Mouse (Mus musculus) MEL (cell line): ENCODE measurements around the gene App. TPM values are rescaled to one million over a fixed set of nuclear protein-coding genes. Genes with fewer than 3 reads are reported as not detected.

Source experiments
- DNase-seq: peaks from one replicate; pipeline ENCODE4 v3.0.0; 2011; ENCODE audit warnings: low read depth, low spot score
- H3K27ac ChIP-seq: 2 replicates; pipeline ENCODE4 v1.5.1; 2012; ENCODE audit warnings: low read depth, mild to moderate bottlenecking, control low read depth, low read length, moderate library complexity; ENCODE audit not compliant: control insufficient read depth
- H3K27me3 ChIP-seq, 2 experiments: fragments of 150-350 bp in 1 of 2; sonication (generic) in 1 of 2; 2 replicates each; pipeline ENCODE4 v1.6.1; 2012; ENCODE audit warnings: low read length in 2 of 2, mild to moderate bottlenecking in 2 of 2, improper control_type of control experiment in 1 of 2, moderate library complexity in 1 of 2; ENCODE audit not compliant: insufficient read depth in 2 of 2, control insufficient read depth in 1 of 2
- H3K36me3 ChIP-seq, 2 experiments: 2 replicates each; pipeline ENCODE4 v1.6.1; 2012 to 2014; ENCODE audit warnings: low read length in 2 of 2, improper control_type of control experiment in 1 of 2, inconsistent platforms in 1 of 2, mild to moderate bottlenecking in 1 of 2; ENCODE audit not compliant: insufficient read depth in 2 of 2, control insufficient read depth in 1 of 2
- H3K4me1 ChIP-seq, 2 experiments: fragments of 150-350 bp in 1 of 2; sonication (generic) in 1 of 2; 2 replicates each; pipeline ENCODE4 v1.6.1; 2012; ENCODE audit warnings: low read length in 2 of 2, improper control_type of control experiment in 1 of 2, mild to moderate bottlenecking in 1 of 2; ENCODE audit not compliant: insufficient read depth in 2 of 2, control insufficient read depth in 1 of 2
- H3K4me3 ChIP-seq, 2 experiments: fragments of 150-350 bp in 1 of 2; sonication (generic) in 1 of 2; 2 replicates each; pipeline ENCODE4 v1.5.1; 2012; ENCODE audit warnings: low read depth in 2 of 2, low read length in 2 of 2, mild to moderate bottlenecking in 2 of 2, moderate library complexity in 2 of 2, control low read depth in 1 of 2, improper control_type of control experiment in 1 of 2; ENCODE audit not compliant: control insufficient read depth in 1 of 2, insufficient read depth in 1 of 2
- H3K79me2 ChIP-seq: 2 replicates; pipeline ENCODE4 v1.6.1; 2012; ENCODE audit warnings: mild to moderate bottlenecking, low read length, moderate library complexity; ENCODE audit not compliant: control insufficient read depth, poor library complexity, insufficient read depth
- H3K9ac ChIP-seq: 2 replicates; pipeline ENCODE4 v1.6.1; 2012; ENCODE audit warnings: low read depth, mild to moderate bottlenecking, control low read depth, low read length, moderate library complexity; ENCODE audit not compliant: control insufficient read depth, poor library complexity, severe bottlenecking
- H3K9me3 ChIP-seq: fragments of 150-350 bp; sonication (generic); replicated peaks from 2 replicates; pipeline ENCODE4 v1.6.1; 2012; ENCODE audit warnings: mild to moderate bottlenecking, low read length, improper control_type of control experiment, moderate library complexity; ENCODE audit not compliant: insufficient read depth
- CHD2 ChIP-seq: IDR thresholded peaks from 2 replicates; pipeline ENCODE4 v1.6.1; 2011; ENCODE audit warnings: low read length, improper control_type of control experiment
- E2F4 ChIP-seq: IDR thresholded peaks from 2 replicates; pipeline ENCODE4 v1.6.1; 2011; ENCODE audit warnings: low read depth, low read length, improper control_type of control experiment, borderline replicate concordance
- EP300 ChIP-seq, 2 experiments: IDR thresholded peaks; 2 replicates each; pipeline ENCODE4 v1.6.1; 2011; ENCODE audit warnings: improper control_type of control experiment in 2 of 2, low read length in 2 of 2, low read depth in 1 of 2, mild to moderate bottlenecking in 1 of 2
- ETS1 ChIP-seq: IDR thresholded peaks from 2 replicates; pipeline ENCODE4 v1.6.1; 2012; ENCODE audit warnings: low read depth, mild to moderate bottlenecking, inconsistent platforms, low read length, improper control_type of control experiment, moderate library complexity
- GABPA ChIP-seq: IDR thresholded peaks from 2 replicates; pipeline ENCODE4 v1.6.1; 2012; ENCODE audit warnings: low read depth, mild to moderate bottlenecking, inconsistent platforms, low read length, improper control_type of control experiment, moderate library complexity
- GATA1 ChIP-seq: IDR thresholded peaks from 2 replicates; pipeline ENCODE4 v1.6.1; 2011; ENCODE audit warnings: low read depth, low read length, improper control_type of control experiment
- JUND ChIP-seq: IDR thresholded peaks from 2 replicates; pipeline ENCODE4 v1.6.1; 2011; ENCODE audit warnings: low read depth, mild to moderate bottlenecking, improper control_type of control experiment, low read length
- KAT2A ChIP-seq: conservative IDR thresholded peaks from 2 replicates; pipeline ENCODE4 v1.6.1; 2012; ENCODE audit warnings: low read depth, low read length, improper control_type of control experiment, inconsistent platforms
- MAFK ChIP-seq: IDR thresholded peaks from 2 replicates; pipeline ENCODE4 v1.6.1; 2011; ENCODE audit warnings: low read depth, mild to moderate bottlenecking, low read length, improper control_type of control experiment, borderline replicate concordance
- MAX ChIP-seq: IDR thresholded peaks from 2 replicates; pipeline ENCODE4 v1.6.1; 2011; ENCODE audit warnings: low read length, improper control_type of control experiment
- MAZ ChIP-seq: IDR thresholded peaks from 2 replicates; pipeline ENCODE4 v1.6.1; 2012; ENCODE audit warnings: low read depth, mild to moderate bottlenecking, inconsistent platforms, low read length, improper control_type of control experiment
- MEF2A ChIP-seq: IDR thresholded peaks from 2 replicates; pipeline ENCODE4 v1.6.1; 2014; ENCODE audit warnings: low read depth, mild to moderate bottlenecking, inconsistent platforms, low read length, improper control_type of control experiment; ENCODE audit not compliant: poor library complexity, insufficient replicate concordance, severe bottlenecking; ENCODE audit errors: extremely low read depth
- MXI1 ChIP-seq: IDR thresholded peaks from 2 replicates; pipeline ENCODE4 v1.6.1; 2011; ENCODE audit warnings: mild to moderate bottlenecking, low read depth, low read length, improper control_type of control experiment
- MYC ChIP-seq: IDR thresholded peaks from 2 replicates; pipeline ENCODE4 v1.6.1; 2011; ENCODE audit warnings: low read depth, mild to moderate bottlenecking, low read length, improper control_type of control experiment, moderate library complexity
- POLR2A ChIP-seq, 2 experiments: IDR thresholded peaks; 2 replicates each; pipeline ENCODE4 v1.6.1; 2011 to 2012; ENCODE audit warnings: low read length in 2 of 2, mild to moderate bottlenecking in 2 of 2, control low read depth in 1 of 2, improper control_type of control experiment in 1 of 2, low read depth in 1 of 2, moderate library complexity in 1 of 2; ENCODE audit not compliant: control insufficient read depth in 1 of 2, insufficient read depth in 1 of 2, poor library complexity in 1 of 2
- POLR2AphosphoS5 ChIP-seq: IDR thresholded peaks from 2 replicates; pipeline ENCODE4 v1.6.1; 2012; ENCODE audit warnings: low read depth, borderline replicate concordance, mild to moderate bottlenecking, inconsistent platforms, low read length, moderate library complexity, mixed read lengths
- TBP ChIP-seq: IDR thresholded peaks from 2 replicates; pipeline ENCODE4 v1.8.0; 2011; ENCODE audit warnings: low read depth, low read length, improper control_type of control experiment
- UBTF ChIP-seq: IDR thresholded peaks from 2 replicates; pipeline ENCODE4 v1.6.1; 2012; ENCODE audit warnings: low read depth, mild to moderate bottlenecking, inconsistent platforms, low read length, improper control_type of control experiment, moderate library complexity, borderline replicate concordance; ENCODE audit not compliant: insufficient read depth
- USF2 ChIP-seq, 2 experiments: IDR thresholded peaks; 2 replicates each; pipeline ENCODE4 v1.6.1; 2011 to 2012; ENCODE audit warnings: improper control_type of control experiment in 2 of 2, low read length in 2 of 2, borderline replicate concordance in 1 of 2, inconsistent platforms in 1 of 2, low read depth in 1 of 2, mild to moderate bottlenecking in 1 of 2; ENCODE audit not compliant: insufficient read depth in 1 of 2
- ZMIZ1 ChIP-seq: IDR thresholded peaks from 2 replicates; pipeline ENCODE4 v1.6.1; 2012; ENCODE audit warnings: low read depth, mild to moderate bottlenecking, inconsistent platforms, low read length, improper control_type of control experiment, moderate library complexity
- polyA plus RNA-seq, 2 experiments: library from polyadenylated mRNA; stranded (reverse) in 1 of 2; unstranded in 1 of 2; fragments of >175 nt in 1 of 2; fragments of >200 nt in 1 of 2; gene quantifications; 2 replicates each; pipeline versions ENCODE4 v1.2.1 to v1.2.4; 2012; ENCODE audit warnings: low replicate concordance in 2 of 2, low read depth in 1 of 2; ENCODE audit not compliant: insufficient read length in 2 of 2, insufficient read depth in 1 of 2, missing spikeins in 1 of 2
- total RNA-seq: library from RNA; depleted of rRNA; stranded (reverse); fragments of 300-350 nt; gene quantifications from 2 replicates; pipeline ENCODE4 v1.2.3, GENCODE M21; 2012

The App gene
- total and polyA plus RNA-seq, 3 experiments: not detected

- TF ChIP-seq MAFK (no peak), GATA1 (no peak), POLR2A (IDR thresholded peaks at IDR 0.05; ENCODE audit: control insufficient read depth in 1 of 2, insufficient read depth in 1 of 2, low read depth in 1 of 2, low read length in 2 of 2, poor library complexity in 1 of 2) (no peak), MAZ (no peak), ZMIZ1 (no peak), MEF2A (no peak), UBTF (no peak), POLR2AphosphoS5 (no peak), JUND (no peak), CHD2 (no peak), KAT2A (no peak), MXI1 (no peak), MYC (no peak), TBP (no peak)
- TF ChIP-seq, all 39 proteins: peak for 0
- Histone ChIP-seq H3K9ac (no peak overlapping the region), H3K27ac (no peak overlapping the region), H3K4me3 (no peak overlapping the region), H3K9me3 (no peaks in the 10 kb centered on the region), H3K36me3 (no peaks in the 10 kb centered on the region), H3K27me3 (no peaks in the 10 kb centered on the region), H3K4me1 (no peaks in the 10 kb centered on the region), H3K79me2 (no peaks in the 10 kb centered on the region)
- no peak for DNase-seq
Measured at GRCm38 (mm10) chr16:85166205-85166604, 7.4 kb downstream of the App start.

- TF ChIP-seq ETS1 (no peak), MAZ (no peak), MEF2A (no peak), GABPA (no peak), EP300 (IDR thresholded peaks at IDR 0.05; ENCODE audit: low read depth in 1 of 2, low read length in 2 of 2) (no peak), MYC (no peak), POLR2A (IDR thresholded peaks at IDR 0.05; ENCODE audit: control insufficient read depth in 1 of 2, insufficient read depth in 1 of 2, low read depth in 1 of 2, low read length in 2 of 2, poor library complexity in 1 of 2) (no peak), USF2 (IDR thresholded peaks at IDR 0.05; ENCODE audit: borderline replicate concordance in 1 of 2, insufficient read depth in 1 of 2, low read depth in 1 of 2, low read length in 2 of 2) (no peak), MAX (no peak), E2F4 (no peak)
- Histone ChIP-seq H3K4me3 (no peak overlapping the region), H3K27ac (no peak overlapping the region), H3K36me3 (no peaks in the 10 kb centered on the region), H3K4me1 (no peaks in the 10 kb centered on the region), H3K79me2 (no peaks in the 10 kb centered on the region), H3K9ac (no peak overlapping the region), H3K27me3 (no peaks in the 10 kb centered on the region), H3K9me3 (no peaks in the 10 kb centered on the region)
- no peak for DNase-seq
Measured at GRCm38 (mm10) chr16:85165631-85166030, 7.9 kb downstream of the App start.
